Mouse (Mus musculus) midbrain, postnatal 0 days (tissue): ENCODE data around the gene Fam222a. TPM values are rescaled to one million over a fixed set of nuclear protein-coding genes. Genes with fewer than 3 reads are reported as not detected.

Source experiments
- ATAC-seq: fragments of 200-750 bp; cut with Nextera tagmentation; 2 replicates; pipeline ENCODE4 v1.8.0; 2017; ENCODE audit warnings: moderate number of reproducible peaks, mild to moderate bottlenecking, moderate TSS enrichment, moderate library complexity; ENCODE audit not compliant: low FRiP score
- DNase-seq: peaks from one replicate; pipeline ENCODE4 v3.0.0-alpha.2; 2015; ENCODE audit warnings: low spot score
- H3K27ac ChIP-seq: fragments of 300-500 bp; sonication (generic); 2 replicates; pipeline ENCODE4 v1.5.1; 2014; ENCODE audit warnings: low read depth, mild to moderate bottlenecking, low read length, mixed read lengths
- H3K27me3 ChIP-seq: fragments of 300-500 bp; sonication (generic); 2 replicates; pipeline ENCODE4 v1.6.1; 2014; ENCODE audit warnings: low read length, control low read depth, mixed read lengths; ENCODE audit not compliant: insufficient read depth
- H3K36me3 ChIP-seq: fragments of 300-500 bp; sonication (generic); 2 replicates; pipeline ENCODE4 v1.6.1; 2014; ENCODE audit warnings: low read length, control low read depth, mixed read lengths; ENCODE audit not compliant: insufficient read depth
- H3K4me1 ChIP-seq: fragments of 300-500 bp; sonication (generic); 2 replicates; pipeline ENCODE4 v1.6.1; 2014; ENCODE audit warnings: mild to moderate bottlenecking, control low read depth, antibody characterized with exemption, low read length, mixed read lengths; ENCODE audit not compliant: insufficient read depth
- H3K4me2 ChIP-seq: fragments of 300-500 bp; sonication (generic); 2 replicates; pipeline ENCODE4 v1.6.1; 2014; ENCODE audit warnings: low read depth, mild to moderate bottlenecking, low read length, mixed read lengths; ENCODE audit not compliant: poor library complexity, severe bottlenecking
- H3K4me3 ChIP-seq: fragments of 300-500 bp; sonication (generic); 2 replicates; pipeline ENCODE4 v1.5.1; 2014; ENCODE audit warnings: low read depth, mild to moderate bottlenecking, low read length, moderate library complexity
- H3K9ac ChIP-seq: fragments of 300-500 bp; sonication (generic); replicated peaks from 2 replicates; pipeline ENCODE4 v1.6.1; 2014; ENCODE audit warnings: mild to moderate bottlenecking, low read length, moderate library complexity, mixed read lengths; ENCODE audit not compliant: poor library complexity, severe bottlenecking
- H3K9me3 ChIP-seq: fragments of 300-500 bp; sonication (generic); 2 replicates; pipeline ENCODE4 v1.6.1; 2016; ENCODE audit warnings: low read length, control low read depth
- CTCF ChIP-seq: IDR thresholded peaks from 2 replicates; pipeline ENCODE4 v1.5.1; 2016; ENCODE audit warnings: antibody characterized with exemption, mild to moderate bottlenecking
- whole genome bisulfite sequencing: fragments of 180-500 bp; shearing (Covaris S2); extraction: QIAGEN DNeasy Blood & Tissue Kit; methylation state at CpG from one replicate; pipeline ENCODE4 v1.1.7; 2014; 5-methylcytosine and 5-hydroxymethylcytosine counted together
- polyA plus RNA-seq: library from polyadenylated mRNA; unstranded; fragments of >200 nt; fragmentation: Nextera tagmentation; extraction: Ambion mirVana; gene quantifications from 2 replicates; pipeline ENCODE4 v1.2.1, GENCODE M21; 2015
- total RNA-seq: library from RNA; depleted of rRNA; stranded (reverse); fragments of >200 nt; gene quantifications from 2 replicates; pipeline ENCODE4 v1.2.3, GENCODE M21; 2014

Fam222a gene
- total and polyA plus RNA-seq, 2 experiments from 2014 or later: 4.2 to 10.4 TPM

DNA sequence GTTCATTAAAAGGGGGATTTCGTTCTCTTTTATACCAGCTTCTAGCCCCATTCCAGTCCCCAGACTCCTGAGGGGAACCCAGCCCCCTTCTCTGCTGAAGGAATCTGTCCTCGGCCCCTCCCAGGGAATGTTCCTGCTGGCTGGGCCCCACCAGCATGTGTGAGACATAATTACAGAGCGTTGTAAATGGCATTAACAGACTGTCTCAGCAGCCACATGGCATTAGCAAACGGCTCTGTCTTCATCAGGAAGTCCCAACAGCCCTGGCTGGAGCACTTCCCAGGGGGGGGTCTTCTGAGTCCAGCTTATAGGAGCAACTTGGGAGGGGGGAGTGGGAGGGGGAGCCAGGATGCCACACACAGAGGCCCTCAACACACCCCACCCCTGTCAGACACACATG, 29.1 kb upstream of the Fam222a start:
- Histone ChIP-seq H3K4me1 (0 out of 2 replicates have a peak, but pooled peaks cover 4% of the 10 kb centered on the region), H3K27ac (no peak overlapping the region; the same call in 1 of the 2 replicates), H3K4me3 (no peak overlapping the region), H3K4me2 (no peak overlapping the region), H3K9ac (no peak overlapping the region), H3K27me3 (no peaks in the 10 kb centered on the region), H3K36me3 (no peaks in the 10 kb centered on the region), H3K9me3 (no peaks in the 10 kb centered on the region)
- TF ChIP-seq CTCF: no peak
- no peak for DNase-seq
- WGBS: 32% methylated on average over 4 of the region's 4 CpGs
- ATAC-seq: no peak

DNA sequence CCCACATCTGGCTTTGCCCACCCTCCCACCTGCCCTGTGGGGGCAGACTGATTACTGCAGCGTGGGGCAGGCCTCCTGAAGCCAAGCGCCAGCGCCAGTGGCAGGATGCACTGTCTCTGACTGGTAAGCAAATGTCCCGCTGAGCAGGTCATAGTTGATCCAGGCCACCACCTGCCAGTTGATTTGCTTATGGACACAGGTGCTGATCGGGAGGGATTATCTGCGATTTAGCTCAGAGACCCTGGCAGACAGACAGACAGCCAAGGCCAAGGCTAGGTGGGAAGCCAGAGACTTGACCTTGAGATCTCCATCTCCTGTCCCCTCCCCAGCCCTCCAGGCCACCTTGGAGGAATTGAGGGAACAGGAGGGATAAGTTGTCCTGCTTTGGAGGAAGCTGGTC, 28.1 kb upstream of the Fam222a start:
- TF ChIP-seq CTCF: no peak

DNA sequence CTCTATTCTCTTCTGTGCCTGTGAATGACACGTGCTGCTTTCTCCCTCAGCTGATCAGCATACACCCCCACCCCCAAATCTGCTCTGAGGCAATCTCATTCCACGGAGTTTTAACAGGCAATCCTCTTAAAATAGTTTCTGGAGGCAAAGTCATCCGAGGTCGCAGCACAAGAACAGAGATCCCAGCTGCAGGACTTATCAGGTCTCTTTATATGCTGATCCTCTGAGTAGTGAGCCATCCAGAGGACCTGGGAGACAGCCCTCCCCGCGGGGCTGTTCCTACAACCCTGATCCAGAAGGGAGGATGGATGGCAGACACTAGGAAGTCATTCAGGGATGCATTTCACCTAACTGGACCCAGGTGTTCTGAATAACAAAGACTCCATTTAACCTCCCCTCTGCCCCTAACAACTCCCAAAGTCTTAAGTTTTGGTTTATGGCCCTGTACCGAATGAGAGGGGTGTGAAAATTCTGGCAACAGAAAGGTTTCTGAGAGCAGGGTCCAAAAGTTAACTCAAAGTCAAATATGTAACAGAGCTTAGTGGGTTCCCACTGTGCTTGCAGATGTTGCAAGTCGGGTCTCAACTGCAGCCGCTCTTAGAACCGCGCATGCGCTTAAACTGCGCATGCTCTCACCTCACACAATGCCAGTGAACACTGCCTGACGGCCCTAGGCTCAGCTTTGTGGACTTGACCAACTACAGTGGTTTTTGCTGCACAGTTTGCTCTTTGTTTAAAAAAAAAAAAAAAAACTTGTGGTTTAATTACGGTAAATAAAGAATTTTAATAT, 26.0 kb upstream of the Fam222a start:
- no peak for TF ChIP-seq CTCF
- H3K9me3 ChIP-seq: no peaks in the 10 kb centered on the region
- no peak overlapping the region for H3K27ac ChIP-seq
- H3K4me3 ChIP-seq: no peak overlapping the region
- 34% methylated on average over 15 of the region's 15 CpGs for WGBS
- H3K36me3 ChIP-seq: no peaks in the 10 kb centered on the region
- no peak overlapping the region for H3K4me2 ChIP-seq
- ATAC-seq: no peak
- DNase-seq: peak; percentile 46
- no peaks in the 10 kb centered on the region for H3K27me3 ChIP-seq
- no peak overlapping the region for H3K9ac ChIP-seq
- 0 out of 2 replicates have a peak, but pooled peaks cover 4% of the 10 kb centered on the region for H3K4me1 ChIP-seq

More for the DNA sequence above, 28.1 kb upstream of the Fam222a start:
- ATAC-seq (no peak), DNase-seq (no peak)
- no peak overlapping the region for H3K27ac ChIP-seq
- H3K27me3 ChIP-seq: no peaks in the 10 kb centered on the region
- no peak overlapping the region for H3K4me3 ChIP-seq
- H3K9ac ChIP-seq: no peak overlapping the region
- H3K36me3 ChIP-seq: no peaks in the 10 kb centered on the region
- H3K9me3 ChIP-seq: no peaks in the 10 kb centered on the region
- no peak overlapping the region for H3K4me2 ChIP-seq
- 0 out of 2 replicates have a peak, but pooled peaks cover 4% of the 10 kb centered on the region for H3K4me1 ChIP-seq
- 67% methylated on average over 6 of the region's 6 CpGs for whole genome bisulfite sequencing

DNA sequence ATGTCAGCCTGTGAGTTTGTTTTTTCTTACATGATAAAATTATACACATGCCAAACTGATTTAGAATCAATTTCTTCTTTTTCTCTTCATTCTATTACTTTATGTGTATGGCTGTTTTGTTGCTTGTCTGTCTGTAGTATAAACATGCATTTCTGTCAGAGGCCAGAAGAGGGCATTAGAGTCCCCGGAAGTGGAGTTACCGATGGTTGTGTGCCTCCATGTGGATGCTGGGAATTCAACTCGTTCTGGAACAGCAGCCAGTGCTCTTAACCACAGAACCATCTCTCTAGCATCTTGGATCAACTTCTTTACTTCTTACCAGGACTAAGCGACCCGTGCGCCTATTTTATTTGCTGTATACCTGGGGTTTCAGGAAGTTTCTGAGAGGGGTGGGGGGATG, 24.2 kb upstream of the Fam222a start:
- H3K9me3 ChIP-seq: no peaks in the 10 kb centered on the region
- H3K9ac ChIP-seq: no peak overlapping the region
- DNase-seq (no peak), ATAC-seq (no peak)
- WGBS: 86% methylated on average over 6 of the region's 6 CpGs
- 0 out of 2 replicates have a peak, but pooled peaks have one; percentile 4 for TF ChIP-seq CTCF
- H3K36me3 ChIP-seq: no peaks in the 10 kb centered on the region
- H3K27ac ChIP-seq: no peak overlapping the region
- H3K4me1 ChIP-seq: no peaks in the 10 kb centered on the region
- no peaks in the 10 kb centered on the region for H3K27me3 ChIP-seq
- H3K4me2 ChIP-seq: no peak overlapping the region
- H3K4me3 ChIP-seq: no peak overlapping the region

DNA sequence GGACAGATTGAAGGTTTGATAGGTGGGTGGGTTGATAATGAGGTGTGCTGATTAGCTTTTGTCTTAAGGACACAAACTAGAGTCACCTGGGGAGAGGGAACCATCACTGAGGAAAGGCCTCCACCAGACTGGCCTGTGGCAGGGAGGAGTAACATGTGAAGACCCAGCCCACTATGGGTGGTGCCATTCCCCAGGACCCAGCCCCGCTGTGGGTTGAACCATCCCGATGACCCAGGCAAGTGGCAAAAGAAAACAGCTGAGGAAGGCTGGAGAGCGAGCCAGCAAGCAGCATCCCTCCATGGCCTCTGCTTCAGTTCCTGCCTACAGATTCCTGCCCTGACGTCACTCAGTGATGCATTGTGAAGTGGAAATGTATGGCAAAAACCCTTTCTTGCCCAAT, 23.6 kb upstream of the Fam222a start:
- no peak overlapping the region for H3K4me2 ChIP-seq
- ATAC-seq: no peak
- no peaks in the 10 kb centered on the region for H3K9me3 ChIP-seq

DNA sequence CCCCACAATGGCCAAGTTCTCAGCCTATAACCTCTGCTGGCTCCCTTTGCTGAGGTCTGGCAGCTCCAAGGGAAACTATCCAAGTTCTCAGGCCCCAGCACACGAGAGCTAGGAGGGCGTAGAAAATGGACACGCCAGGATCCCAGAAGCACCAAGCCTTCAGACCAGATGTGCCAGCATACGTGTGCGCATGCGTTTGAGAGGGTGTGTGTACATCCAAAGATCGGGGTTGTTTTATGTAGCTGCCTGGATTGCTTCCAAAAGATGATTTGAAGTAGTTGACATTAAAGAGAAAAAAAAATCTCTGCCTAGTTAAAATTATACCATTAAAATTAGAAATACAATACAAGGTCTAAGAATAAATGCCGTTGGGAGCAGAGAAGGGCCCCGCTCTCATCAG, 22.7 kb upstream of the Fam222a start:
- no peak for TF ChIP-seq CTCF
- Histone ChIP-seq H3K27me3 (no peaks in the 10 kb centered on the region), H3K36me3 (no peaks in the 10 kb centered on the region), H3K27ac (no peak overlapping the region), H3K4me3 (no peak overlapping the region), H3K9ac (no peak overlapping the region), H3K4me1 (no peaks in the 10 kb centered on the region), H3K4me2 (no peak overlapping the region), H3K9me3 (no peaks in the 10 kb centered on the region)
- ATAC-seq: no peak
- 68% methylated on average over 9 of the region's 9 CpGs for WGBS
- DNase-seq: no peak

More for the DNA sequence above, 23.6 kb upstream of the Fam222a start:
- Histone ChIP-seq H3K27ac (no peak overlapping the region), H3K27me3 (no peaks in the 10 kb centered on the region), H3K36me3 (no peaks in the 10 kb centered on the region), H3K4me1 (no peaks in the 10 kb centered on the region), H3K4me3 (no peak overlapping the region), H3K9ac (no peak overlapping the region)
- DNase-seq: no peak
- 91% methylated on average over 4 of the region's 4 CpGs for WGBS
- no peak for TF ChIP-seq CTCF
